Mouse (Mus musculus) olfactory bulb, adult 2 months (tissue): ENCODE measurements at regions not wholly inside any gene's neighbourhood (a gene's known extent, or its start where the extent isn't known, plus 50 kb on each side); places are given as distances from the start of the nearest gene placed in this dataset.
A peak's percentile ranks its signal among the peaks of the same experiment; 100 is the strongest.

Source experiments
- H3K27ac ChIP-seq: fragments of 200-500 bp; 2 replicates; pipeline ENCODE4 v1.5.1; 2012; ENCODE audit warnings: low read depth, low read length; ENCODE audit not compliant: insufficient read depth
- H3K4me1 ChIP-seq: fragments of 200-500 bp; 2 replicates; pipeline ENCODE4 v1.6.1; 2012; ENCODE audit warnings: low read length; ENCODE audit not compliant: control insufficient read depth, insufficient read depth
- H3K4me3 ChIP-seq: fragments of 200-500 bp; 2 replicates; pipeline ENCODE4 v1.5.1; 2012; ENCODE audit warnings: mild to moderate bottlenecking, low read depth, low read length, moderate library complexity; ENCODE audit not compliant: insufficient read depth
- CTCF ChIP-seq: fragments of 200-500 bp; IDR thresholded peaks from 2 replicates; pipeline ENCODE4 v1.5.1; 2012; ENCODE audit warnings: low read depth, mild to moderate bottlenecking, low read length, moderate library complexity; ENCODE audit not compliant: insufficient read depth
- POLR2A ChIP-seq: fragments of 200-500 bp; IDR thresholded peaks from 2 replicates; pipeline ENCODE4 v1.6.1; 2012; ENCODE audit warnings: mild to moderate bottlenecking, low read depth, low read length, moderate library complexity; ENCODE audit not compliant: insufficient read depth
- WGBS: fragments of 180-500 bp; shearing (Covaris S2); methylation state at CpG from one replicate; pipeline ENCODE4 v1.1.7; 2018; 5-methylcytosine and 5-hydroxymethylcytosine counted together

GRCm38 (mm10) chr9:25374161-25374560 is 107.2 kb upstream of the Eepd1 start:
- no peaks in the 10 kb centered on the region for H3K4me1 ChIP-seq
- H3K4me3 ChIP-seq, result no peak overlapping the region
- no peak for TF ChIP-seq POLR2A
- TF ChIP-seq CTCF, result no peak
- WGBS, result 93% methylated on average over 3 of the region's 3 CpGs
- no peak overlapping the region for H3K27ac ChIP-seq

GRCm38 (mm10) chr9:25376209-25376608 is 105.1 kb upstream of the Eepd1 start:
- WGBS, result 47% methylated on average over 1 of the region's 1 CpGs
- Histone ChIP-seq H3K4me1 (no peaks in the 10 kb centered on the region), H3K4me3 (no peak overlapping the region), H3K27ac (no peak overlapping the region)
- TF ChIP-seq CTCF (no peak), POLR2A (no peak)

GRCm38 (mm10) chr9:25377771-25378747 is 103.3 kb upstream of the Eepd1 start:
- Histone ChIP-seq H3K4me1 (no peaks in the 10 kb centered on the region), H3K27ac (peak overlapping the region; percentile 27; the same call in 1 of the 2 replicates), H3K4me3 (no peak overlapping the region)
- no peak for TF ChIP-seq CTCF
- TF ChIP-seq POLR2A, result no peak
- 46% methylated on average over 12 of the region's 12 CpGs for WGBS

- Histone ChIP-seq H3K4me1 (peaks cover 3% of the 10 kb centered on the region; the same call in 1 of the 2 replicates), H3K4me3 (no peak overlapping the region), H3K27ac (no peak overlapping the region)
- TF ChIP-seq POLR2A (no peak), CTCF (no peak)
Observed at GRCm38 (mm10) chr9:25385333-25385732, 96.0 kb upstream of the Eepd1 start.

- no peak for TF ChIP-seq CTCF
- no peak for TF ChIP-seq POLR2A
- WGBS, result 58% methylated on average over 4 of the region's 4 CpGs
- Histone ChIP-seq H3K27ac (no peak overlapping the region), H3K4me1 (peaks cover 3% of the 10 kb centered on the region; the same call in 1 of the 2 replicates), H3K4me3 (no peak overlapping the region)
Observed at GRCm38 (mm10) chr9:25387876-25388650, 93.3 kb upstream of the Eepd1 start.

GRCm38 (mm10) chr9:25389351-25389750 is 92.0 kb upstream of the Eepd1 start:
- Histone ChIP-seq H3K4me1 (peaks cover 3% of the 10 kb centered on the region; the same call in 1 of the 2 replicates), H3K4me3 (no peak overlapping the region), H3K27ac (no peak overlapping the region)
- TF ChIP-seq POLR2A (no peak), CTCF (no peak)
- 83% methylated on average over 3 of the region's 3 CpGs for WGBS

- Histone ChIP-seq H3K4me1 (no peaks in the 10 kb centered on the region), H3K27ac (no peak overlapping the region), H3K4me3 (no peak overlapping the region)
- 38% methylated on average over 9 of the region's 9 CpGs for WGBS
- no peak for TF ChIP-seq CTCF
- TF ChIP-seq POLR2A, result no peak
Observed at GRCm38 (mm10) chr9:25400647-25401335, 80.6 kb upstream of the Eepd1 start.

- H3K4me1 ChIP-seq, result no peaks in the 10 kb centered on the region
- TF ChIP-seq CTCF (no peak), POLR2A (no peak)
- H3K27ac ChIP-seq, result no peak overlapping the region
- WGBS, result 92% methylated on average over 4 of the region's 4 CpGs
- H3K4me3 ChIP-seq, result no peak overlapping the region
Observed at GRCm38 (mm10) chr9:25405848-25406247, 75.5 kb upstream of the Eepd1 start.

GRCm38 (mm10) chr9:25408518-25408917 is 72.8 kb upstream of the Eepd1 start:
- 93% methylated on average over 3 of the region's 3 CpGs for WGBS
- no peak overlapping the region for H3K27ac ChIP-seq
- no peak for TF ChIP-seq POLR2A
- no peak for TF ChIP-seq CTCF
- H3K4me3 ChIP-seq, result no peak overlapping the region
- no peaks in the 10 kb centered on the region for H3K4me1 ChIP-seq
